Mouse (Mus musculus) lung, embryonic 16.5 days (tissue): ENCODE results near the gene Olfr90. TPM values are rescaled to one million over a fixed set of nuclear protein-coding genes. Genes with fewer than 3 reads are reported as not detected.

Experiments
- polyA plus RNA-seq: library from polyadenylated mRNA; unstranded; fragments of >200 nt; fragmentation: Nextera tagmentation; extraction: Ambion mirVana; gene quantifications from 2 replicates; pipeline ENCODE4 v1.2.1, GENCODE M21; 2015

Gene Olfr90
- polyA plus RNA-seq, 1 experiment from 2014 or later: not detected

Other genes with a start within 250 kb of the Olfr90 start
- 0.14 TPM in 1 of 2 replicates, not detected in the other for gene Trim15, start 221.3 kb downstream of the Olfr90 start, polyA plus RNA-seq
- 3.2 and 5.1 TPM in 2 replicates for gene Trim10, start 218.9 kb downstream of the Olfr90 start, polyA plus RNA-seq
- not detected in 2 replicates for gene Trim40, start 198.4 kb downstream of the Olfr90 start, polyA plus RNA-seq
- 0.13 TPM in 1 of 2 replicates, not detected in the other for gene Trim31, start 190.4 kb downstream of the Olfr90 start, polyA plus RNA-seq
- gene Rnf39, start 145.6 kb downstream of the Olfr90 start, polyA plus RNA-seq: 0.65 and 1.7 TPM in 2 replicates
- 104 and 117 TPM in 2 replicates for gene Ppp1r11, start 136.8 kb downstream of the Olfr90 start, polyA plus RNA-seq
- gene Znrd1, start 129.9 kb downstream of the Olfr90 start, polyA plus RNA-seq: 93.7 and 96.4 TPM in 2 replicates
- gene Znrd1as, start 129.9 kb downstream of the Olfr90 start, polyA plus RNA-seq: 7.2 and 7.7 TPM in 2 replicates
- gene 2410137M14Rik, start 107.3 kb downstream of the Olfr90 start, polyA plus RNA-seq: not detected in 2 replicates
- gene H2-M5, start 99.0 kb downstream of the Olfr90 start, polyA plus RNA-seq: 0.33 and 0.38 TPM in 2 replicates
- 70.1 and 73.4 TPM in 2 replicates for gene Zfp57, start 87.3 kb downstream of the Olfr90 start, polyA plus RNA-seq
- gene Mog, start 65.1 kb downstream of the Olfr90 start, polyA plus RNA-seq: 0.11 TPM in 1 of 2 replicates, not detected in the other
- 5.6 and 7.3 TPM in 2 replicates for gene Gabbr1, start 42.5 kb downstream of the Olfr90 start, polyA plus RNA-seq
- gene Olfr91, start 9.8 kb upstream of the Olfr90 start, polyA plus RNA-seq: not detected in 2 replicates
- not detected in 2 replicates for gene Olfr92, start 31.6 kb upstream of the Olfr90 start, polyA plus RNA-seq
- not detected in 2 replicates for gene Olfr93, start 73.0 kb upstream of the Olfr90 start, polyA plus RNA-seq
- gene Ubd, start 105.4 kb upstream of the Olfr90 start, polyA plus RNA-seq: 0.28 and 1.1 TPM in 2 replicates
- gene Olfr94, start 112.5 kb upstream of the Olfr90 start, polyA plus RNA-seq: not detected in 2 replicates
- not detected in 2 replicates for gene Olfr95, start 124.6 kb upstream of the Olfr90 start, polyA plus RNA-seq
- gene Olfr96, start 131.6 kb upstream of the Olfr90 start, polyA plus RNA-seq: not detected in 2 replicates
- gene Olfr97, start 148.8 kb upstream of the Olfr90 start, polyA plus RNA-seq: not detected in 2 replicates
- not detected in 2 replicates for gene Olfr98, start 175.2 kb upstream of the Olfr90 start, polyA plus RNA-seq
- 2.3 and 3.1 TPM in 2 replicates for gene H2-M3, start 181.7 kb upstream of the Olfr90 start, polyA plus RNA-seq
- gene Olfr99, start 195.0 kb upstream of the Olfr90 start, polyA plus RNA-seq: not detected in 2 replicates
- not detected in 2 replicates for gene Olfr101, start 215.8 kb upstream of the Olfr90 start, polyA plus RNA-seq
- gene Olfr102, start 228.6 kb upstream of the Olfr90 start, polyA plus RNA-seq: not detected in 2 replicates